8 mouse cellular contexts compared by ENCODE assay signal in the genomic region with DNA sequence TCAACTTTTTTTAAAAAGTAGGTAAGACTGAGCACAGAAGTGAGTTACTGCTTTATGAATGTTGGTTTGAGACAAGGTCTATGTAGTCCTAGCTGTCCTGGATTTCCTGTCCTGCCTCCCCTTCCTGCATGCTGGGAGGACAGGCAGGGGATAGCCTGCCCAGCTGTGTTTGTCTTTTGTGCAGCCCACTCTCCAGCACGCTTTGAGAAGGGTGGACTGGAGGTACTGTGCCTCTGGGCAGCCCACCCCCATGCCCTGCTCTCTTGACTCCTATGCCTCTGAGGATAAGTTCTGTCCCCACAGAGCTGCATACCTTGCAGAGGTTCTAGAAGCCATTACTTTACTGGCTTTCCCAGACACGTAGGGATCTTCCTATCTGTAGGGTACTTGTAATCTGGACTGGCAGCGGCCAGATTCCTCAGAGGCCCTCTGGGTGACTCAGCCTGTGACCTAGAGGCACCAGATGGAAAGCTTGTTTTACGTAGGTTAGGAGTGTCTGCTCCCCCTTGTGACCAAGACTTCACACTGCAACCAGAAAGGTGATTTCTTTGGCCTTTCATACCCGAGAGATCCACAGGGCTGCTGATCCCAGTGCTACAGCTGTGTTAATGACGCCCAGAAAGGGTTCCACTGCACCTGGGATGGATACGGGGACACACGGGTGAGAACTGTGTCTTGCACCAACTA. TPM values are rescaled to one million over a fixed set of nuclear protein-coding genes. Genes with fewer than 3 reads are reported as not detected.
A peak's percentile ranks its signal among the peaks of the same experiment; 100 is the strongest.
DNase-seq lines count a peak whose midpoint lies in the region; ATAC-seq and TF ChIP-seq lines count a peak whose summit lies in the region.

No protein-coding gene starts in this region.

- H3K79me2 ChIP-seq in heart, adult 2 months (replicated peaks; ENCODE audit: control insufficient read depth, insufficient read depth, low read length), result no peaks in the 10 kb centered on the region

- H3K4me3 ChIP-seq in heart, adult 2 months, result peak overlapping the region; percentile 12; the same call in 1 of the 2 replicates
- no peak overlapping the region for H3K4me3 ChIP-seq in liver, embryonic 15.5 days (replicated peaks)

- H3K4me1 ChIP-seq in heart, adult 2 months (ENCODE audit: control insufficient read depth, insufficient read depth, low read length), result peaks cover 4% of the 10 kb centered on the region
- H3K4me1 ChIP-seq in liver, embryonic 15.5 days (replicated peaks), result peaks cover 16% of the 10 kb centered on the region

- TF ChIP-seq EP300 in heart, adult 2 months (IDR thresholded peaks at IDR 0.05; ENCODE audit: insufficient read depth, low read depth, low read length), result peak; percentile 91

- peak; percentile 87 for TF ChIP-seq CTCF in heart, adult 2 months (IDR thresholded peaks at IDR 0.05)

- DNase-seq in CD4-positive helper T cell, adult 2 months (ENCODE audit: low read depth, low spot score), result peak; percentile 78
- DNase-seq in adrenal gland, adult (ENCODE audit: inconsistent age in 2 of 2, low spot score in 1 of 2), result peak; percentile 86 to 93
- peak; percentile 91 for DNase-seq in embryo, embryonic 10.5 days (ENCODE audit: low spot score)
- peak; percentile 69 to 81 for DNase-seq in heart, adult 2 months
- peak; percentile 69 for DNase-seq in kidney, adult 11 months
- peak; percentile 66 for DNase-seq in neural tube, embryonic 10.5 days (ENCODE audit: extremely low spot score, low spot score)
- DNase-seq in thymus, postnatal 14 days, result peak; percentile 65

- 0 out of 2 replicates have a peak, but pooled peaks have one; percentile 17 for TF ChIP-seq POLR2A in heart, adult 2 months (IDR thresholded peaks at IDR 0.05; ENCODE audit: insufficient read depth, low read depth, low read length)

- H3K36me3 ChIP-seq in heart, adult 2 months (ENCODE audit: control insufficient read depth, insufficient read depth, low read length), result no peaks in the 10 kb centered on the region
- H3K36me3 ChIP-seq in liver, embryonic 15.5 days (replicated peaks), result peaks cover 64% of the 10 kb centered on the region

- H3K27ac ChIP-seq in heart, adult 2 months, result peak overlapping the region; percentile 91
- peak overlapping the region; percentile 66 for H3K27ac ChIP-seq in liver, embryonic 15.5 days (replicated peaks)

- H3K27me3 ChIP-seq in heart, adult 2 months (ENCODE audit: control insufficient read depth, insufficient read depth, low read length), result no peaks in the 10 kb centered on the region
- H3K27me3 ChIP-seq in liver, embryonic 15.5 days, result no peaks in the 10 kb centered on the region

- intact Hi-C loops in heart, adult 2 months (cut with DNase I), result loop anchor here (1.0 to 2.0 kb wide), 3 partner anchors 32 to 133 kb away; no protein-coding TSS in a partner anchor

- H3K9ac ChIP-seq in heart, adult 2 months (ENCODE audit: low read depth, low read length), result peak overlapping the region; percentile 52
- no peak overlapping the region for H3K9ac ChIP-seq in liver, embryonic 15.5 days

- no peak overlapping the region for H3K4me2 ChIP-seq in liver, embryonic 15.5 days

- WGBS in heart, adult 2 months, result 15% methylated on average over 8 of the region's 8 CpGs
- WGBS in liver, embryonic 15.5 days (ENCODE audit: insufficient replicate concordance), result 22% methylated on average over 8 of the region's 8 CpGs

- ATAC-seq in liver, embryonic 15.5 days (ENCODE audit: insufficient read depth), result peak; percentile 67

- H3K9me3 ChIP-seq in liver, embryonic 15.5 days (replicated peaks), result no peaks in the 10 kb centered on the region

RNA-seq across cellular contexts. Expression of a gene that starts 17.9 kb away (rescaled TPM):
- 1 to 10 TPM; 2.1 to 3.2 TPM for total RNA-seq in heart, adult 2 months (2021)
- 2.4 and 3.3 TPM in 2 replicates for polyA plus RNA-seq in heart, adult 2 months (2012; rRNA removed)
- 4.1 and 5.9 TPM in 2 replicates for polyA plus RNA-seq in liver, embryonic 15.5 days (2015; fragmentation: Nextera tagmentation; extraction: Ambion mirVana)

RNA-seq across cellular contexts. Expression of a gene that starts 39.5 kb away (rescaled TPM):
- 10 to 100 TPM; 33.1 to 46.7 TPM for total RNA-seq in heart, adult 2 months (2021)
- polyA plus RNA-seq in heart, adult 2 months (2012; rRNA removed), result 21.8 and 22.1 TPM in 2 replicates
- polyA plus RNA-seq in liver, embryonic 15.5 days (2015; fragmentation: Nextera tagmentation; extraction: Ambion mirVana), result 10.3 and 12.3 TPM in 2 replicates

RNA-seq across cellular contexts. Expression of a gene that starts 52.6 kb away (rescaled TPM):
- 10 to 100 TPM; 15.4 to 17.4 TPM for total RNA-seq in heart, adult 2 months (2021)
- 12.8 and 16.3 TPM in 2 replicates for polyA plus RNA-seq in heart, adult 2 months (2012; rRNA removed)
- 4.4 and 5.4 TPM in 2 replicates for polyA plus RNA-seq in liver, embryonic 15.5 days (2015; fragmentation: Nextera tagmentation; extraction: Ambion mirVana)
